Mouse (Mus musculus) gonadal fat pad, adult 2 months (tissue): ENCODE results near the gene Dpysl5. TPM values are rescaled to one million over a fixed set of nuclear protein-coding genes. Genes with fewer than 3 reads are reported as not detected.

Experiments used
- DNase-seq: peaks from one replicate; pipeline ENCODE4 v3.0.0-alpha.2; 2012; ENCODE audit warnings: low read depth
- polyA plus RNA-seq: library from polyadenylated mRNA; depleted of rRNA; stranded (reverse); fragments of >200 nt; gene quantifications from 2 replicates; pipeline ENCODE4 v1.2.3, GENCODE M21; 2012; rRNA removed

The Dpysl5 gene
- polyA plus RNA-seq, 1 experiment: 0.30 TPM

DNA sequence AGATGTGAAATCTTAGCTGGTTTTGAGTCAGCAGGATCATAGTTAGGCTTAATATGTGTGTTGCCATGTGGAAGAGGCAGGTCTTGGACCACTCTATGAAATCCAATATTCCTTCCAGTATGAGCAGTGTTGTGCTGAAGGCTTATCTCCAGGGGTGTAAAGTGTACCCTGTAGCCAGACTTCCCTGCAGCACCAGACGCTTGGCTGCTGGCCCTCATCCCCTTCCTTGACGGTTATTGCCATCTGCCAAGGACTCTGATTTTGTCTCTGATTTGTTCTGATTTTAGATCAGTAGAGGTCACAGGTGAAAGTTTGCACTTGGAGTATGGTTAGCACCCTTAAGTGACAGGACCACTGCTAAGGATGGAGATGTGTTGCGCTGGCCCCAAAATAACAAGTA lies 111.7 kb downstream of the Dpysl5 start:
- DNase-seq: no peak

GRCm38 (mm10) chr5:30824124-30824988 lies 113.0 kb downstream of the Dpysl5 start:
- DNase-seq: no peak

DNA sequence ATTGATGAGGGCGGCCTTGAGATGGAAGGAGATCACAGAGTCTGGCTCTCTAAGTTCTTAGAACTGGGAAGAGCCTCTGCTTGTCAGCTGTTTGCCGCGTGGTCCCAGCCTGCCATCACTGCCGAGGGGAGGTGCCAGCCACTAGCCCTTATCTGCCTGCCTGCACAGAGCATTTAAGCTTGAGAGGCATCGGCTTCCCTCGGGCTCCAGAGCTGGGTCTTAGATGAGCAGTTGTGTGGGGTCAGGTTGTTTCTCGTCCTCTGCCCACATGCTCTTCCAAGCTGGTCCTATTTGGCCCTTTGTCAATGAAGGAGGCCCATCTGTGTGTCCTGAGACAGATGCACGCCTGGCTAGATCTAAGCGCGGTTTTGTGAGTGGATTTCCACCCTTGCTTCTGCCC lies 113.8 kb downstream of the Dpysl5 start:
- no peak for DNase-seq

GRCm38 (mm10) chr5:30825821-30826220 lies 114.5 kb downstream of the Dpysl5 start:
- DNase-seq: no peak

DNA sequence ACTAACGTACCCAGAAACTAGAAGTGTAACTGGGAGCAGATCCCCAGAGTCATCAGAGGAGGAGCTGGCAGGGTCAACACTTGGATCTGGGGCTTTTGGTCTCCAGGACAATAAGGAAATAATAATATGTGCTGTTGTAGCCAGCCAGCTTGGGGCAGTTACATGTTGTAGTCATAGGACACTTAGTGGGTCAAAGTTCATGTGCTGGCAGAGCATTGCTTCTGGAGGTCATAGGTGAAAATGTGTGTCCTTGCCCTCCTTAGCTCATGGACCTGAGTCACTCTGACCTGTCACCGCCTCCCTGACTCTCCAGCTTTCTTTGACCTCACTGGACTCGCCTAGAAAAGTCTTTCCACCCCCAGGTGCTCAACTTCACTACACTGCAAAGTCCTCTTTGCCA lies 122.1 kb downstream of the Dpysl5 start:
- no peak for DNase-seq

DNA sequence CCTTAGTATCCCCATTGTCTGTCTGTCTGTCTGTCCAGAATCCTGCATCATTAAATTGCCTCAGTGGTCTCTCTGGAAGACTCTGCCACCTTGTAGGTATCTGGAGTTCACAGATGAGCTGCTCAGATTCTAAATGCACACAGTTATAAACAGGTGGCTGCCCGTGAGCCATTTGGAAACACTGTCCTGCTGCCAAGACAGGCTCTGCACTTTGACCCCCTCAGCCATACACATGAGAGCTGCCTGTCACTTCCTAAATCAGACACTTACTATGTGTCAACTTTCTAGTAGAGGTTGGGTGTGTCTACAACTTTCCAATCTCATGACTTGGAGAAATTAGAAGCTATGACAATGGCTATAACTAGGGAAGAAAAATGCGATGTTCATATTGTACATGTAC lies 128.4 kb downstream of the Dpysl5 start:
- DNase-seq: no peak

- no peak for DNase-seq
Measured at GRCm38 (mm10) chr5:30841896-30842295, 130.5 kb downstream of the Dpysl5 start.

Other genes with a start within 250 kb of the Dpysl5 start
- 8.6 TPM in 2 replicates for gene Otof, start 249.6 kb upstream of the Dpysl5 start, polyA plus RNA-seq
- 4.3 and 9.8 TPM in 2 replicates for gene 1700001C02Rik, start 245.5 kb upstream of the Dpysl5 start, polyA plus RNA-seq
- gene Cib4, start 165.7 kb upstream of the Dpysl5 start, polyA plus RNA-seq: 0.15 and 0.42 TPM in 2 replicates
- gene Kcnk3, start 123.4 kb upstream of the Dpysl5 start, polyA plus RNA-seq: 15.7 and 23.9 TPM in 2 replicates
- 60.5 and 87.1 TPM in 2 replicates for gene Slc35f6, start 63.6 kb upstream of the Dpysl5 start, polyA plus RNA-seq
- gene Cenpa, start 44.8 kb upstream of the Dpysl5 start, polyA plus RNA-seq: 6.7 and 7.5 TPM in 2 replicates
- gene Mapre3, start 103.1 kb downstream of the Dpysl5 start, polyA plus RNA-seq: 31.4 and 36.3 TPM in 2 replicates
- gene Tmem214, start 156.4 kb downstream of the Dpysl5 start, polyA plus RNA-seq: 82.4 and 97.4 TPM in 2 replicates
- gene Agbl5, start 177.1 kb downstream of the Dpysl5 start, polyA plus RNA-seq: 20.0 and 22.9 TPM in 2 replicates
- 478 and 493 TPM in 2 replicates for gene Ost4, start 196.2 kb downstream of the Dpysl5 start, polyA plus RNA-seq
- gene Emilin1, start 201.8 kb downstream of the Dpysl5 start, polyA plus RNA-seq: 39.9 and 45.3 TPM in 2 replicates
- 63.6 and 77.3 TPM in 2 replicates for gene Khk, start 209.9 kb downstream of the Dpysl5 start, polyA plus RNA-seq
- gene Cgref1, start 234.0 kb downstream of the Dpysl5 start, polyA plus RNA-seq: 3.1 and 3.5 TPM in 2 replicates
- 335 and 336 TPM in 2 replicates for gene Preb, start 248.8 kb downstream of the Dpysl5 start, polyA plus RNA-seq